Mouse (Mus musculus) embryo, embryonic 11 days (tissue): ENCODE results near the gene Usp5.
"Not testable (repeated sequence)": the region's sequence is repeated elsewhere in the genome, so short reads cannot be mapped to it uniquely, and the experiment has no call there.

Experiments
- DNase-seq: peaks from one replicate; pipeline ENCODE4 v3.0.0-alpha.2; 2015

Usp5 gene

GRCm38 (mm10) chr6:124839805-124840204, 10.5 kb upstream of the Usp5 start:
- DNase-seq, result peak; percentile 23

GRCm38 (mm10) chr6:124836411-124836810, 7.1 kb upstream of the Usp5 start:
- no peak for DNase-seq

- peak; percentile 24 for DNase-seq
Observed at GRCm38 (mm10) chr6:124835531-124835930, 6.2 kb upstream of the Usp5 start.

GRCm38 (mm10) chr6:124834512-124835081, 5.3 kb upstream of the Usp5 start:
- no peak for DNase-seq

GRCm38 (mm10) chr6:124831649-124832048, 2.4 kb upstream of the Usp5 start:
- no peak for DNase-seq

- DNase-seq, result not testable (repeated sequence)
Observed at GRCm38 (mm10) chr6:124831199-124831598, 1.9 kb upstream of the Usp5 start.

GRCm38 (mm10) chr6:124829799-124830700, 766 bp upstream of the Usp5 start:
- peak; percentile 96 for DNase-seq

- DNase-seq, result peak; percentile 58
Observed at GRCm38 (mm10) chr6:124828101-124828592, 1.1 kb downstream of the Usp5 start.

GRCm38 (mm10) chr6:124822049-124822448, 7.2 kb downstream of the Usp5 start:
- DNase-seq, result no peak

GRCm38 (mm10) chr6:124820891-124821290, 8.4 kb downstream of the Usp5 start:
- DNase-seq, result no peak

- DNase-seq, result no peak
Observed at GRCm38 (mm10) chr6:124817971-124818370, 11.3 kb downstream of the Usp5 start.

GRCm38 (mm10) chr6:124817563-124817962, 11.7 kb downstream of the Usp5 start:
- DNase-seq, result no peak

- no peak for DNase-seq
Observed at GRCm38 (mm10) chr6:124817125-124817524, 12.2 kb downstream of the Usp5 start.

- no peak for DNase-seq
Observed at GRCm38 (mm10) chr6:124816611-124817010, 12.7 kb downstream of the Usp5 start.

GRCm38 (mm10) chr6:124814858-124815774, 14.2 kb downstream of the Usp5 start:
- no peak for DNase-seq

- no peak for DNase-seq
Observed at GRCm38 (mm10) chr6:124814448-124814847, 14.8 kb downstream of the Usp5 start.

- peak; percentile 93 for DNase-seq
Observed at GRCm38 (mm10) chr6:124813933-124814332, 15.4 kb downstream of the Usp5 start, which contains the start of gene Tpi1. TSS of gene Tpi1 (minus strand) at chr6:124814296.

- peak; percentile 88 for DNase-seq
Observed at GRCm38 (mm10) chr6:124813496-124813895, 15.8 kb downstream of the Usp5 start.

GRCm38 (mm10) chr6:124812848-124813247, 16.4 kb downstream of the Usp5 start:
- peak; percentile 37 for DNase-seq

- DNase-seq, result no peak
Observed at GRCm38 (mm10) chr6:124811701-124812560, 17.4 kb downstream of the Usp5 start.

- DNase-seq, result no peak
Observed at GRCm38 (mm10) chr6:124811403-124811665, 17.9 kb downstream of the Usp5 start.
